28 mouse cellular contexts compared by ENCODE assay signal in genomic region chr8:104766485-104766884, GRCm38 (mm10). TPM values are rescaled to one million over a fixed set of nuclear protein-coding genes. Genes with fewer than 3 reads are reported as not detected.
DNase-seq lines count a peak whose midpoint lies in the region; ATAC-seq and TF ChIP-seq lines count a peak whose summit lies in the region.
"Had no signal": no experiment of that assay in that cellular context is flagged by ENCODE, and none has a peak within 500 bp of the region (broad histone marks: within the 10 kb centered on the region; RNA-seq: fewer than 3 reads in every experiment).

No protein-coding gene starts in this region.

- no peaks in the 10 kb centered on the region for H3K9me3 ChIP-seq in forebrain, embryonic 16.5 days (ENCODE audit: control insufficient read depth, low read length)
- no peaks in the 10 kb centered on the region for H3K9me3 ChIP-seq in forebrain, embryonic 15.5 days
- H3K9me3 ChIP-seq: embryonic facial prominence, embryonic 10.5 days; embryonic facial prominence, embryonic 13.5 days; heart, embryonic 12.5 days; heart, embryonic 15.5 days; hindbrain, embryonic 10.5 days; hindbrain, embryonic 13.5 days; intestine, embryonic 15.5 days had no signal

- peak; percentile 12 to 18 for DNase-seq in cerebellum, postnatal 10 days
- no peak for DNase-seq in cerebellum, adult 2 months
- peak in 1 of 2 experiments; percentile 61 for DNase-seq in layer of hippocampus, adult 2 months (ENCODE audit: low spot score in 2 of 2)
- no peak for DNase-seq in layer of hippocampus, postnatal 36 days
- DNase-seq in lung, adult 2 months: no peak
- DNase-seq: adrenal gland, adult 8-10 months; adrenal gland, postnatal 25 days; cerebellum, adult 11 months; cerebellum, adult 8-10 months; cerebellum, postnatal 14 days; gastrocnemius, postnatal 25 days; heart, adult 18-20 months; heart, postnatal 10 days; heart, postnatal 36 days had no signal

- H3K4me1 ChIP-seq in cerebellum, adult 2 months (ENCODE audit: control insufficient read depth, insufficient read depth, low read length): no peaks in the 10 kb centered on the region
- H3K4me1 ChIP-seq in forebrain, embryonic 16.5 days (replicated peaks; ENCODE audit: control insufficient read depth, insufficient read depth, low read length): no peaks in the 10 kb centered on the region
- no peaks in the 10 kb centered on the region for H3K4me1 ChIP-seq in forebrain, embryonic 15.5 days
- no peaks in the 10 kb centered on the region for H3K4me1 ChIP-seq in lung, adult 2 months (ENCODE audit: control insufficient read depth, insufficient read depth, low read length)
- H3K4me1 ChIP-seq: embryonic facial prominence, embryonic 10.5 days; embryonic facial prominence, embryonic 13.5 days; heart, embryonic 12.5 days; heart, embryonic 15.5 days; hindbrain, embryonic 10.5 days; hindbrain, embryonic 13.5 days; intestine, embryonic 15.5 days had no signal

- no peak for TF ChIP-seq CTCF in cerebellum, adult 2 months (IDR thresholded peaks at IDR 0.05; ENCODE audit: borderline replicate concordance, insufficient read depth, low read depth, low read length)
- no peak for TF ChIP-seq CTCF in layer of hippocampus, adult 2 months (conservative IDR thresholded peaks at IDR 0.05)
- TF ChIP-seq CTCF in lung, adult 2 months (IDR thresholded peaks at IDR 0.05; ENCODE audit: insufficient read depth, low read length): no peak

- H3K9ac ChIP-seq in forebrain, embryonic 16.5 days (replicated peaks; ENCODE audit: low read depth, low read length): no peak overlapping the region
- no peak overlapping the region for H3K9ac ChIP-seq in forebrain, embryonic 15.5 days (replicated peaks)
- H3K9ac ChIP-seq: embryonic facial prominence, embryonic 13.5 days; heart, embryonic 12.5 days; heart, embryonic 15.5 days; hindbrain, embryonic 13.5 days; intestine, embryonic 15.5 days had no signal

- ATAC-seq in forebrain, embryonic 16.5 days: peak; percentile 59; the same call in 1 of the 2 replicates
- no peak for ATAC-seq in forebrain, embryonic 15.5 days (replicated peaks)
- ATAC-seq: activated CD4-positive, CD25-positive, alpha-beta regulatory T cell, adult 4 months; hindbrain, embryonic 16.5 days; intestine, embryonic 15.5 days had no signal

- no peak overlapping the region for H3K4me3 ChIP-seq in cerebellum, adult 2 months (replicated peaks; ENCODE audit: insufficient read depth, low read depth, low read length)
- H3K4me3 ChIP-seq in forebrain, embryonic 16.5 days (replicated peaks; ENCODE audit: low read length): no peak overlapping the region
- H3K4me3 ChIP-seq in forebrain, embryonic 15.5 days: no peak overlapping the region
- H3K4me3 ChIP-seq in layer of hippocampus, adult 2 months: no peak overlapping the region
- no peak overlapping the region for H3K4me3 ChIP-seq in lung, adult 2 months (replicated peaks; ENCODE audit: extremely low read depth, low read depth, low read length)
- H3K4me3 ChIP-seq: embryonic facial prominence, embryonic 10.5 days; embryonic facial prominence, embryonic 13.5 days; erythroblast, embryonic 14.5 days; heart, embryonic 12.5 days; heart, embryonic 15.5 days; hindbrain, embryonic 10.5 days; hindbrain, embryonic 13.5 days; intestine, embryonic 15.5 days had no signal

- no peak overlapping the region for H3K27ac ChIP-seq in cerebellum, adult 2 months (ENCODE audit: insufficient read depth, low read length)
- no peak overlapping the region for H3K27ac ChIP-seq in forebrain, embryonic 16.5 days (ENCODE audit: low read length)
- H3K27ac ChIP-seq in forebrain, embryonic 15.5 days (replicated peaks): no peak overlapping the region
- peak overlapping the region; percentile 59 for H3K27ac ChIP-seq in layer of hippocampus, adult 2 months
- H3K27ac ChIP-seq: embryonic facial prominence, embryonic 10.5 days; embryonic facial prominence, embryonic 13.5 days; heart, embryonic 15.5 days; hindbrain, embryonic 10.5 days; hindbrain, embryonic 13.5 days; intestine, embryonic 15.5 days had no signal

- no peak overlapping the region for H3K4me2 ChIP-seq in forebrain, embryonic 16.5 days (ENCODE audit: low read length)
- H3K4me2 ChIP-seq in forebrain, embryonic 15.5 days (replicated peaks): no peak overlapping the region
- H3K4me2 ChIP-seq: embryonic facial prominence, embryonic 13.5 days; heart, embryonic 12.5 days; heart, embryonic 15.5 days; hindbrain, embryonic 13.5 days; intestine, embryonic 15.5 days had no signal

- no peaks in the 10 kb centered on the region for H3K27me3 ChIP-seq in cerebellum, adult 2 months (ENCODE audit: control insufficient read depth, insufficient read depth, low read length)
- H3K27me3 ChIP-seq in forebrain, embryonic 16.5 days (replicated peaks; ENCODE audit: control insufficient read depth, insufficient read depth, low read length): no peaks in the 10 kb centered on the region
- no peaks in the 10 kb centered on the region for H3K27me3 ChIP-seq in forebrain, embryonic 15.5 days
- H3K27me3 ChIP-seq: embryonic facial prominence, embryonic 13.5 days; heart, embryonic 12.5 days; heart, embryonic 15.5 days; hindbrain, embryonic 13.5 days; intestine, embryonic 15.5 days had no signal

- H3K36me3 ChIP-seq in forebrain, embryonic 16.5 days (ENCODE audit: control insufficient read depth, insufficient read depth): no peaks in the 10 kb centered on the region
- no peaks in the 10 kb centered on the region for H3K36me3 ChIP-seq in forebrain, embryonic 15.5 days
- H3K36me3 ChIP-seq: embryonic facial prominence, embryonic 10.5 days; embryonic facial prominence, embryonic 13.5 days; heart, embryonic 12.5 days; heart, embryonic 15.5 days; hindbrain, embryonic 10.5 days; hindbrain, embryonic 13.5 days; intestine, embryonic 15.5 days had no signal

- WGBS in cerebellum, adult 2 months: 28% methylated on average over 4 of the region's 4 CpGs
- 53% methylated on average over 4 of the region's 4 CpGs for WGBS in forebrain, embryonic 16.5 days
- WGBS in forebrain, embryonic 15.5 days: 61% methylated on average over 4 of the region's 4 CpGs
- WGBS in lung, adult 2 months: 54% methylated on average over 4 of the region's 4 CpGs

- TF ChIP-seq POLR2A in cerebellum, adult 2 months (IDR thresholded peaks at IDR 0.05; ENCODE audit: borderline replicate concordance, insufficient read depth, low read length): no peak
- no peak for TF ChIP-seq POLR2A in lung, adult 2 months (IDR thresholded peaks at IDR 0.05; ENCODE audit: borderline replicate concordance, extremely low read depth, low read depth, low read length)

RNA-seq across cellular contexts. Expression of gene Ces2a, which starts 32.7 kb away (rescaled TPM):
- polyA plus RNA-seq in cerebellum, adult 2 months (2012; rRNA removed): not detected in 2 replicates
- polyA plus RNA-seq in forebrain, embryonic 16.5 days (2015; fragmentation: Nextera tagmentation; extraction: Ambion mirVana): not detected in 2 replicates
- polyA plus RNA-seq in forebrain, embryonic 15.5 days (2015; fragmentation: Nextera tagmentation; extraction: Ambion mirVana): not detected in 2 replicates
- not detected for total RNA-seq in layer of hippocampus, adult 2 months (2021)
- total RNA-seq in layer of hippocampus, postnatal 36 days (2021): not detected
- polyA plus RNA-seq in lung, adult 2 months (2012; rRNA removed): 0.14 and 0.55 TPM in 2 replicates
- total RNA-seq: adrenal gland, postnatal 25 days; ES-E14; gastrocnemius, adult 8-10 months; gastrocnemius, postnatal 25 days; heart, adult 18-20 months; heart, postnatal 10 days; heart, postnatal 36 days had no signal
- polyA plus RNA-seq: activated CD4-positive, CD25-positive, alpha-beta regulatory T cell, adult 4 months; embryonic facial prominence, embryonic 10.5 days; embryonic facial prominence, embryonic 13.5 days; erythroblast, embryonic 14.5 days; heart, embryonic 12.5 days; heart, embryonic 15.5 days; hindbrain, embryonic 10.5 days; hindbrain, embryonic 13.5 days; hindbrain, embryonic 16.5 days had no signal

Comparison
In these comparisons a context has a peak if more than half of its experiments do, and no peak if none do; other contexts are left out.
1. DNase-seq: peak in cerebellum, postnatal 10 days (2 of 2); none in cerebellum, adult 2 months (0 of 2), layer of hippocampus, postnatal 36 days (0 of 2) and lung, adult 2 months (single experiment).